Mouse (Mus musculus) stomach, embryonic 14.5 days (tissue): ENCODE results near the gene Akr1cl. TPM values are rescaled to one million over a fixed set of nuclear protein-coding genes. Genes with fewer than 3 reads are reported as not detected.
A peak's percentile ranks its signal among the peaks of the same experiment; 100 is the strongest.

Experiments
- ATAC-seq: fragments of 200-750 bp; cut with Nextera tagmentation; 2 replicates; pipeline ENCODE4 v1.8.0; 2017; ENCODE audit warnings: low read depth, moderate TSS enrichment; ENCODE audit not compliant: insufficient number of reproducible peaks, insufficient read depth, low FRiP score
- H3K27ac ChIP-seq: fragments of 300-500 bp; sonication (generic); 2 replicates; pipeline ENCODE4 v1.5.1; 2014; ENCODE audit warnings: mild to moderate bottlenecking, low read length, moderate library complexity, mixed read lengths
- H3K27me3 ChIP-seq: fragments of 300-500 bp; sonication (generic); 2 replicates; pipeline ENCODE4 v1.6.1; 2014; ENCODE audit warnings: low read length, control low read depth, mixed read lengths; ENCODE audit not compliant: control insufficient read depth, insufficient read depth
- H3K36me3 ChIP-seq: fragments of 300-500 bp; sonication (generic); 2 replicates; pipeline ENCODE4 v1.6.1; 2014; ENCODE audit warnings: mild to moderate bottlenecking, control low read depth, low read length, moderate library complexity, mixed read lengths; ENCODE audit not compliant: control insufficient read depth, insufficient read depth
- H3K4me1 ChIP-seq: fragments of 300-500 bp; sonication (generic); 2 replicates; pipeline ENCODE4 v1.6.1; 2014; ENCODE audit warnings: low read length, control low read depth, mixed read lengths; ENCODE audit not compliant: control insufficient read depth, insufficient read depth
- H3K4me2 ChIP-seq: fragments of 300-500 bp; sonication (generic); replicated peaks from 2 replicates; pipeline ENCODE4 v1.6.1; 2014; ENCODE audit warnings: low read depth, low read length, control low read depth
- H3K4me3 ChIP-seq: fragments of 300-500 bp; sonication (generic); 2 replicates; pipeline ENCODE4 v1.5.1; 2014; ENCODE audit warnings: low read depth, low read length, control low read depth
- H3K9ac ChIP-seq: fragments of 300-500 bp; sonication (generic); replicated peaks from 2 replicates; pipeline ENCODE4 v1.6.1; 2014; ENCODE audit warnings: low read depth, mild to moderate bottlenecking, control low read depth, low read length, moderate library complexity, mixed read lengths
- H3K9me3 ChIP-seq: fragments of 300-500 bp; sonication (generic); 2 replicates; pipeline ENCODE4 v1.6.1; 2016; ENCODE audit warnings: low read depth, low read length, control low read depth; ENCODE audit not compliant: control insufficient read depth
- WGBS: fragments of 180-500 bp; shearing (Covaris S2); extraction: QIAGEN DNeasy Blood & Tissue Kit; methylation state at CpG from one replicate; pipeline ENCODE4 v1.1.7; 2014; 5-methylcytosine and 5-hydroxymethylcytosine counted together
- polyA plus RNA-seq: library from polyadenylated mRNA; unstranded; fragments of >200 nt; fragmentation: Nextera tagmentation; extraction: Ambion mirVana; gene quantifications from 2 replicates; pipeline ENCODE4 v1.2.1, GENCODE M21; 2014

Akr1cl gene
- polyA plus RNA-seq, 1 experiment from 2014 or later: not detected

DNA sequence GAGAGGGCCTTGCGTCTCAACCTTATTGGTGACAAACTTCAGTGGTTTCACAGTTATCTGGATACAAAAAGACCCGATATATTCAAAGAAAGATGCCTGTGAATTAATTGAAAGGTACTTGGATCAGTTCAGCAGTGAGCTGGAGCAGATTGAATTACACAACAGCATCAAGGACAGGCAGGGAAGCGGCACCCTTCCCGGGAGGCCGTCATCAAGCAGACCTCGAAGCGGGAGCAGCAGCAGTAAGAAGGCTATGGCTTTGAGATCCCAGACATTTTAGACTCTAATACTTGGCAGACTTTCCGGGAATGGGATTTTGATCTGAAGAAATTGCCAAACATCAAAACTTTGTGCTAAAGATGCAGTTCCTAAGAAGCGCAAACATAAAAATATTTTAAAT is 4.4 kb downstream of the Akr1cl start:
- no peaks in the 10 kb centered on the region for H3K27me3 ChIP-seq
- no peaks in the 10 kb centered on the region for H3K9me3 ChIP-seq
- WGBS: 72% methylated on average over 9 of the region's 9 CpGs
- no peak for ATAC-seq
- no peaks in the 10 kb centered on the region for H3K36me3 ChIP-seq
- H3K9ac ChIP-seq: no peak overlapping the region
- no peak overlapping the region for H3K4me2 ChIP-seq
- no peak overlapping the region for H3K27ac ChIP-seq
- H3K4me3 ChIP-seq: no peak overlapping the region
- no peaks in the 10 kb centered on the region for H3K4me1 ChIP-seq

DNA sequence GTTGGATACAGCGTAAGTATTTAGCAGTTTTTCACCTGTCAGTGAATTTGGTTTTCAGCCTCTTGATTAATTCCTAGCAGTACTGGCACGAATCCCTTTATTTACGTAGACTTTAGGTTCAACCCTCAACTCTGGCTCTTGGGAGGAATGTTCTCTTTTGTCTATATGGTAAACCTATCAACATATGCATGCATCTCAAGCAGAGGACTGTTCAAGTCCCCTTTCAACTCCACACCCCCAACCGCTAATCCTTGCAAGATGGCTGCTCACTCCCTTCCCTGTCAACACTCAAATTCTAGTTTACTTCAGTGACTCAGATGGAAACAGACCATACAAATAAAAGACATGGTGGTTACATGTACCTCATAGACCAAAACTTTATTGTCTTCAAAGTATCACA is 19.8 kb downstream of the Akr1cl start:
- Histone ChIP-seq H3K9ac (no peak overlapping the region), H3K4me3 (no peak overlapping the region), H3K9me3 (no peaks in the 10 kb centered on the region), H3K4me2 (no peak overlapping the region), H3K36me3 (no peaks in the 10 kb centered on the region), H3K27ac (no peak overlapping the region), H3K4me1 (no peaks in the 10 kb centered on the region), H3K27me3 (no peaks in the 10 kb centered on the region)
- WGBS: 80% methylated on average over 4 of the region's 4 CpGs
- ATAC-seq: no peak

DNA sequence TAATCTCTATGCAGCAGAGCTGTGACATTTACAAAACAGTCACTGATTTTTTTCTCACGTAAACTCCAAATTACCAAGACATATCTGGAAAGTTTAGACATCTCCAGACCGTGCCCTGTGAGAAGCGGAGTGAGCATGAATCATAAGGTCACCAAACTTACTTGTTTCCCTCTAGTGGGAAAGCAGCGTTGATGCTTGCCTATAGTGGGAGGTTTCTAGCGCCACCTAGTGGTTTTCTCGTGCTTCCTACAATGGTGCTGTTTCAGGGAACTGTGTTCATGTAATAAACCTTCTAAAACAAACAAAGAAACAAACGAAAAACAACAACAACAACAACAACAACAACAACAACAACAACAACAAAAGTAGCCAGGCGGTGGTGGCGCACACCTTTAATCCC is 22.4 kb downstream of the Akr1cl start:
- 0 out of 2 replicates have a peak, but pooled peaks have one; percentile 67 for ATAC-seq
- no peak overlapping the region for H3K4me3 ChIP-seq
- 8% methylated on average over 9 of the region's 9 CpGs for WGBS

DNA sequence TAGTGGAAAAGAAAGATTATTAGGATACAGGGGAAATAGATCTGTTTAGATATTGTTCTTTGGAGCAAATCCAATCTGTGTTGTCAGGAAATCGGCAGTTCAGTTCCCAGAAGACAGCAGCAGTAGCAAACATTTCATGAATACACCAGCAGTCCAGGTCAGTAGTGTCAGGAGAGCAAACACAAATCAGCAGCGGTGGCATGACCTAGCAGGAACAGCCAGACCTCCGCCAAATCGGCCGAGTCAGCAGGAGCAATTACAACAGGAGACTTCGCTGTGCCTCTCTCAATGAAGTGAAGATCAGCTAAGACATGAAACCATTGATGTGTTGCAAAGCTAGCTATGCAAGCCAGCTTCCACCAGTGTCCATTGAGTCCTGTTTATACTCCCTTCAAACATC is 27.0 kb downstream of the Akr1cl start:
- no peak overlapping the region for H3K9ac ChIP-seq
- H3K27ac ChIP-seq: no peak overlapping the region
- H3K9me3 ChIP-seq: no peaks in the 10 kb centered on the region
- no peak overlapping the region for H3K4me2 ChIP-seq
- H3K4me1 ChIP-seq: no peaks in the 10 kb centered on the region
- H3K4me3 ChIP-seq: no peak overlapping the region
- no peak for ATAC-seq
- WGBS: 64% methylated on average over 6 of the region's 6 CpGs
- no peaks in the 10 kb centered on the region for H3K27me3 ChIP-seq
- no peaks in the 10 kb centered on the region for H3K36me3 ChIP-seq

More for the DNA sequence above, 22.4 kb downstream of the Akr1cl start:
- H3K9ac ChIP-seq: no peak overlapping the region
- no peaks in the 10 kb centered on the region for H3K27me3 ChIP-seq
- H3K4me2 ChIP-seq: no peak overlapping the region
- H3K4me1 ChIP-seq: no peaks in the 10 kb centered on the region
- H3K27ac ChIP-seq: no peak overlapping the region
- H3K36me3 ChIP-seq: no peaks in the 10 kb centered on the region
- H3K9me3 ChIP-seq: no peaks in the 10 kb centered on the region

DNA sequence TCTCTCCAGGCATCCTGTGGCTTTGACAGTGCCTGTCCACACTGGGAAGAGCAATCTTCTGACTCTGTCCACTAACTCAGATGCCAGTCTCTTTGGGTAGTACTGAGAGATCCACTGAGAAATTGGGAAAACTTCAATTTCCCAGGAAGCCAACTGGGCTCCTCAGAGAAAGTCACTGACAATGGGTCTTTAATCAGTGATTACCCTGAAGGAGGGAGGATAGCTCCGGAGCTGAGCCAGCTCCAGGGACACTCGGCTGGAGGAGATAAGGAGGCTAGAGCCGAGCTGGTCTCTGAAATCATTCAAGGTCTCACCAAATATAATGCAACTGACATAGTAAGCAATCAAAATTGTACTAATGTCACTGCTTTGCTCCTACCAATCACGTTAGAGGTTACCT is 28.0 kb downstream of the Akr1cl start:
- H3K9me3 ChIP-seq: no peaks in the 10 kb centered on the region
- no peak overlapping the region for H3K4me2 ChIP-seq
- no peak overlapping the region for H3K4me3 ChIP-seq
- no peak overlapping the region for H3K27ac ChIP-seq
- 75% methylated on average over 4 of the region's 4 CpGs for WGBS
- no peaks in the 10 kb centered on the region for H3K27me3 ChIP-seq
- no peak overlapping the region for H3K9ac ChIP-seq
- no peak for ATAC-seq
- H3K36me3 ChIP-seq: no peaks in the 10 kb centered on the region
- no peaks in the 10 kb centered on the region for H3K4me1 ChIP-seq

DNA sequence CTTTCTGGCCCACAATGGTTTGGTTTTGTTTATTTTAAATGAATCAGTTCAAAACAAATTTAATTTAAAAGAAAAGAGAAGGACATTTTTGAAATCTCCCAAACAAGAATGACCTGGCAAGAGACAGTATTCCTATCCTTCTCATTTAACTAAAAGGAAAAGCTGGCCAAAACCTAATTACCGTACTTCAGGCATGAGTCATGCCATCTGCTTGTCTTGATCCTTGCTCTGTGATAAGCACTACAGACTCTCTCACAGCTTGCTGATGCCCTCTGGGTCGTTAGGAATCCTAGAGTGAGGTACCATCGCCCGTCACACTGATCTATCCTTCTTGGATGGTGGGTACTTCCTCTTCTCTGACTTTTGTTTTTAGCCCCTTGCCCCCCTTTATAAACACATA is 39.4 kb downstream of the Akr1cl start:
- Histone ChIP-seq H3K36me3 (no peaks in the 10 kb centered on the region), H3K27ac (no peak overlapping the region), H3K4me1 (no peaks in the 10 kb centered on the region), H3K4me3 (no peak overlapping the region), H3K4me2 (no peak overlapping the region), H3K9ac (no peak overlapping the region), H3K9me3 (no peaks in the 10 kb centered on the region), H3K27me3 (no peaks in the 10 kb centered on the region)
- WGBS: 64% methylated on average over 4 of the region's 4 CpGs
- no peak for ATAC-seq

DNA sequence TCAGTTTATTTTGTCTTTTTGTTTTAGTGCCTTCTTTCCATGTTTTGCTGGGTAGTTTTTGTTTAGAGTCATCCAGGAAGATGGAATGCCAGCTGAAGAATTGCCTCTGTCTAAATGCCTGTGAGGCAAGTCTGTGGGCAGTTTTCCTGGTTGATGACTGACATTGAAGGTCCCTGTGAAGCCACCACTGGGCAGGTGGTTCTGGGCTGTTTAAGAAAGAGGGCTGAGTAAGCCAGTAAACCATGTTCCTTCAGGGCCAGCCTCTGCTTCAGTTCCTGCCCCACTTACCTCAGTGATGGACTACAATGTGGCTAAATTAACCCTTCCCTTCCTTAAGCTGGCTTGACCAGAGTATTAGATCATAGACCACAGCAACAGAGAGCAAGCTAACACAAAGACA is 44.4 kb downstream of the Akr1cl start:
- ATAC-seq: no peak
- H3K9me3 ChIP-seq: no peaks in the 10 kb centered on the region
- H3K27ac ChIP-seq: no peak overlapping the region
- H3K4me1 ChIP-seq: no peaks in the 10 kb centered on the region
- no peak overlapping the region for H3K9ac ChIP-seq
- no peaks in the 10 kb centered on the region for H3K27me3 ChIP-seq
- H3K4me3 ChIP-seq: no peak overlapping the region
- no peak overlapping the region for H3K4me2 ChIP-seq
- H3K36me3 ChIP-seq: no peaks in the 10 kb centered on the region

DNA sequence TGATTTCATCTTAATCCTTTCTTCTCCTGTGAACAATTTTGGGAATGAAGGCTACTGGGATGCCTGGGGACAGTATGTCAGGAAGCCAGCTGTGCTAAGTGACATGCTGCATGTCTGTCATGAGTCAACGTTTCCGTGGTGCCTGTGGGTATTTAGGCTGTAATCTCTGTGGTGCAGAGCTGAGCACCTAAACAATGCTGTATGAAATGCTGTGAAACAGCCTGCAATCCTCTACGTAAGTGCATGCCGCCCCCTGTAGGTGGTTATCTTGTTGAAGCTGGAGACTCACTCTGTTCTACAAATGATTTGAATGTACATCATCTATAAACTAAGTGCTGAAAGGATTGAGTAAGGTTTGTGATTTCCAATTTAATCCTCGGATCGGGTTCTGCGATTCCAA is 46.4 kb downstream of the Akr1cl start:
- 39% methylated on average over 7 of the region's 7 CpGs for WGBS

DNA sequence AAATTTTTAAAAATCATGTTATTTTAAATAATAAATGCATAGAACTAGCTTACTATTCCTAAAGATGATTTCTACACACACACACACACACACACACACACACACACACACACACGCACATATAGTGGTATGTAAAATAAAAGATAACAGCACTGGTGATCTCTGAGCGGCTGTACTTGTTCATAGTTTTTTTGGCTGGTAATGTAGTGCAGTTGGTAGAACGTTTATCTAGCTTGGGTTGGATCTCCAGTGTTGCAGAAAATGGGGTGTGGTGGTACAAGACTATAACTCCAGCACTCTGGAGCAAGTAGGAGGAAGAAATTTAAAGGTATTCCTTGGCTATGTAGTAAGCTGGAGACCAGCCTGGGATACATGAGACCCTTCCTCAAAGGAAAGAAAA is 49.3 kb downstream of the Akr1cl start:
- Histone ChIP-seq H3K4me1 (no peaks in the 10 kb centered on the region), H3K4me3 (no peak overlapping the region), H3K9ac (no peak overlapping the region), H3K4me2 (no peak overlapping the region), H3K27me3 (no peaks in the 10 kb centered on the region), H3K36me3 (no peaks in the 10 kb centered on the region), H3K27ac (no peak overlapping the region), H3K9me3 (no peaks in the 10 kb centered on the region)
- 71% methylated on average over 3 of the region's 3 CpGs for WGBS
- ATAC-seq: no peak

More for the DNA sequence above, 46.4 kb downstream of the Akr1cl start:
- Histone ChIP-seq H3K9ac (no peak overlapping the region), H3K4me1 (no peaks in the 10 kb centered on the region), H3K36me3 (no peaks in the 10 kb centered on the region), H3K4me2 (no peak overlapping the region), H3K9me3 (no peaks in the 10 kb centered on the region), H3K4me3 (no peak overlapping the region), H3K27ac (no peak overlapping the region), H3K27me3 (no peaks in the 10 kb centered on the region)
- ATAC-seq: no peak
